Mouse (Mus musculus): ENCODE results near the gene Polr3b. TPM values are rescaled to one million over a fixed set of nuclear protein-coding genes. Genes with fewer than 3 reads are reported as not detected.

The Polr3b gene
- polyA plus RNA-seq, 1 experiment from 2014 or later, result 16.9 TPM

DNA sequence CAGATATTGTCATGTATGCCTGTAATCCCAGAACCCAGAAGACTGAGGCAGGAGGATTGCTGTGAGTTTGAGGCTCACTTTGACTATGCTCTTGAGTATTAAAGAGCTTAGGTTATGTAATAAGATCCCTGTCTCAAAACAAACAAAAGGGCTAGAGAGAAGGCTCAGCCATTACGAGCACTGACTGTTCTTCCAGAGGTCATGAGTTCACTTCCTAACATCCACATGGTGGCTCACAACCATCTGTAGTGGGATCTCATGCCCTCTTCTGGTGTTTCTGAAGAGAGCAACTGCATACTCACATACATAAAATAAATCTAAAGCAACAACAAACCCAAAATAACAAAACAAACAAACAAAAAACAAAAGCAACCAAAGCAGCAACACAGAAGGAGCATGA is 23.9 kb upstream of the Polr3b start:
- WGBS, result 49% methylated on average over 1 of the region's 1 CpGs
- DNase-seq (ENCODE audit: low spot score), result no peak

DNA sequence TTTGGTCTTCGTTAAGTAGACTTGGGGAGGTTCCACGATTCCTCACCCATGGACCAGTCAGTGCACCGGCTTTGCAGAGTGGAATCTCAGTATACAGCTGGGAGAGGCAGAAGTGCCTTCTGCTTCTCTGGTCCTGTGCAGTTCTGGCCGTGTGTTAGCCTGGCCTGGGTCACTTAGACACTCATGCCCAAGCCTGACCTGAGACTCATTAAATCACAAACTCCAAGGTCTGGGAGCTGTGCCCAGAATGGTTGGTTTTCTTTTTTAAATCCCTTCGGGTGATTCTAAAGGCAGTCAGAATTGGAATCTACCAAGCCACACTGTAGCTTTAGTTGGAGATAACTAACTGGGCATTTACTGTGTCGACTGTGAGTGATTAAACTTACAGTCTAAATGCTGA is 22.0 kb upstream of the Polr3b start:
- Histone ChIP-seq H3K27me3 (ENCODE audit: control insufficient read depth, insufficient read depth, low read length) (no peaks in the 10 kb centered on the region), H3K4me2 (ENCODE audit: low read depth, low read length, severe bottlenecking) (no peak overlapping the region), H3K4me3 (ENCODE audit: low read depth, low read length) (no peak overlapping the region), H3K9ac (ENCODE audit: low read length) (no peak overlapping the region), H3K4me1 (replicated peaks; ENCODE audit: control insufficient read depth, insufficient read depth, low read length) (no peaks in the 10 kb centered on the region), H3K36me3 (ENCODE audit: control insufficient read depth, insufficient read depth, low read length) (no peaks in the 10 kb centered on the region), H3K9me3 (ENCODE audit: control insufficient read depth, low read length) (no peaks in the 10 kb centered on the region), H3K27ac (ENCODE audit: low read depth, low read length) (no peak overlapping the region)
- no peak for ATAC-seq (replicated peaks; ENCODE audit: low FRiP score)
- WGBS, result 85% methylated on average over 6 of the region's 6 CpGs
- DNase-seq (ENCODE audit: low spot score), result no peak

More for the DNA sequence above, 23.9 kb upstream of the Polr3b start:
- no peak overlapping the region for H3K27ac ChIP-seq (ENCODE audit: low read depth, low read length)
- H3K27me3 ChIP-seq (ENCODE audit: control insufficient read depth, insufficient read depth, low read length), result no peaks in the 10 kb centered on the region
- no peak for ATAC-seq (replicated peaks; ENCODE audit: low FRiP score)
- H3K36me3 ChIP-seq (ENCODE audit: control insufficient read depth, insufficient read depth, low read length), result no peaks in the 10 kb centered on the region
- H3K4me3 ChIP-seq (ENCODE audit: low read depth, low read length), result no peak overlapping the region
- no peak overlapping the region for H3K9ac ChIP-seq (ENCODE audit: low read length)
- H3K9me3 ChIP-seq (ENCODE audit: control insufficient read depth, low read length), result no peaks in the 10 kb centered on the region
- no peaks in the 10 kb centered on the region for H3K4me1 ChIP-seq (replicated peaks; ENCODE audit: control insufficient read depth, insufficient read depth, low read length)
- H3K4me2 ChIP-seq (ENCODE audit: low read depth, low read length, severe bottlenecking), result no peak overlapping the region

DNA sequence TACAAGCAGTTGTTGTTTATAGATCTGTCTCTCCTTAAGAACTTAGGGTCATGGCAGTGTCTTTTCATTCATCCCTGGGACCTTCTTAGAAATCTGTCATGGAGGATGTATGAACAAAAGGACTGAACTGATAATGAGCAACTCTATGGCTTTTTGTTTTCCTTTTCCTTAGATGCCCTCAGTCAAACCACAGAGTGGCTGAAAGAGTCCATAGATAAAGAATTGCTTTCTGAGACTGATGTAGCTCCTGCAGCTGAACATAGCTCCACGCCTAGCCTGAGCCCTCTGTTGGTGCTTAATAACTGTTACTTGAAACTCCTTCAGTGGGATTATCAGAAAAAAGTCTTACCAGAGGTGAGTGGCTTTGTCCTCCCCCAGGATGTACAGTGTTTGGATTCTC is 17.8 kb upstream of the Polr3b start:
- no peak overlapping the region for H3K27ac ChIP-seq (ENCODE audit: low read depth, low read length)
- no peak for DNase-seq (ENCODE audit: low spot score)
- no peak overlapping the region for H3K4me3 ChIP-seq (ENCODE audit: low read depth, low read length)
- 55% methylated on average over 1 of the region's 1 CpGs for WGBS
- H3K36me3 ChIP-seq (ENCODE audit: control insufficient read depth, insufficient read depth, low read length), result no peaks in the 10 kb centered on the region
- no peak overlapping the region for H3K9ac ChIP-seq (ENCODE audit: low read length)
- no peaks in the 10 kb centered on the region for H3K27me3 ChIP-seq (ENCODE audit: control insufficient read depth, insufficient read depth, low read length)
- no peaks in the 10 kb centered on the region for H3K9me3 ChIP-seq (ENCODE audit: control insufficient read depth, low read length)
- no peak for ATAC-seq (replicated peaks; ENCODE audit: low FRiP score)
- no peaks in the 10 kb centered on the region for H3K4me1 ChIP-seq (replicated peaks; ENCODE audit: control insufficient read depth, insufficient read depth, low read length)
- H3K4me2 ChIP-seq (ENCODE audit: low read depth, low read length, severe bottlenecking), result no peak overlapping the region

DNA sequence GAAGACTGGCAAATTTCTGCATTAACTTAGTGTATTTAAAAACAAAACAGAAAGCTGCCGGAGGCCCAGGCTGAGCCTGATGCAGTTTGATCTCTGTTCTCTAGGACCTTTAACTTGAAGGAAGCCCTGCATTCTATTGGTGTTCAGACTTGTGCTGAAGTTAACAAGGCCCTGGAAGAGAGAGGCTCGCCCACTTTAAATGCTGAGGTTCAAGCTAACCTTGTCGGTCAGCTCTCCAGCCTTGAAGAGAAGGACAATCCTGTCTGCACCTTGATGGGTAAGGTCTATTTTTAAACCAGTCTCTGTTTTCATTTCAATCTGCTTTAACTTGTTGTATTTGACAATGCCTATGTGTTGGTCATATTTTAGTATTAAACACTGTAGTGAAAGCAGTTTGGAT is 13.7 kb upstream of the Polr3b start:
- WGBS, result 89% methylated on average over 3 of the region's 3 CpGs

DNA sequence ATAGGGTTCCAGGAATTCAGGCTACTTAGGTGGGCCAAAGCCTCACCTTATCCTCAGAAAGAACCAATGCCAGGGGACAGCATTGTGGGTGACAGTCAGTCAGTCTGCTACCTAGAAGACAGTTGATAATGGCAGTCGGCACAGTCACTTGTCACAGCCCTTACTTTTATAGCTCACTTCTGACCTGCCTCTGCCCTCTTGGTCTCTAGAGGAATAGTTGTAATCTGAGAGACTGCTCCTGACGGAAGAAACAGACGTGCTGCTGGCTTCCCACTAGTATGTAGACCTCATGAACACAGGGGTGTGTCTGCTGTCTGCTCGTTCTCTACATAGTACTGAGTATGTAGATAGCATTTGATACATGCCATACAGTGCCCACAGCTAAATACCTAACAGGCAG is 11.8 kb upstream of the Polr3b start:
- Histone ChIP-seq H3K27me3 (ENCODE audit: control insufficient read depth, insufficient read depth, low read length) (no peaks in the 10 kb centered on the region), H3K4me3 (ENCODE audit: low read depth, low read length) (no peak overlapping the region), H3K4me1 (replicated peaks; ENCODE audit: control insufficient read depth, insufficient read depth, low read length) (no peaks in the 10 kb centered on the region; the same call in 1 of the 2 replicates), H3K27ac (ENCODE audit: low read depth, low read length) (no peak overlapping the region), H3K4me2 (ENCODE audit: low read depth, low read length, severe bottlenecking) (no peak overlapping the region), H3K9ac (ENCODE audit: low read length) (no peak overlapping the region), H3K36me3 (ENCODE audit: control insufficient read depth, insufficient read depth, low read length) (no peaks in the 10 kb centered on the region), H3K9me3 (ENCODE audit: control insufficient read depth, low read length) (no peaks in the 10 kb centered on the region)
- ATAC-seq (replicated peaks; ENCODE audit: low FRiP score) (no peak), DNase-seq (ENCODE audit: low spot score) (no peak)
- 78% methylated on average over 4 of the region's 4 CpGs for WGBS

More for the DNA sequence above, 13.7 kb upstream of the Polr3b start:
- no peak overlapping the region for H3K27ac ChIP-seq (ENCODE audit: low read depth, low read length)
- DNase-seq (ENCODE audit: low spot score) (no peak), ATAC-seq (replicated peaks; ENCODE audit: low FRiP score) (no peak)
- H3K4me2 ChIP-seq (ENCODE audit: low read depth, low read length, severe bottlenecking), result no peak overlapping the region
- H3K36me3 ChIP-seq (ENCODE audit: control insufficient read depth, insufficient read depth, low read length), result no peaks in the 10 kb centered on the region
- H3K4me3 ChIP-seq (ENCODE audit: low read depth, low read length), result no peak overlapping the region
- no peaks in the 10 kb centered on the region for H3K27me3 ChIP-seq (ENCODE audit: control insufficient read depth, insufficient read depth, low read length)
- H3K4me1 ChIP-seq (replicated peaks; ENCODE audit: control insufficient read depth, insufficient read depth, low read length), result no peaks in the 10 kb centered on the region; the same call in 1 of the 2 replicates
- no peaks in the 10 kb centered on the region for H3K9me3 ChIP-seq (ENCODE audit: control insufficient read depth, low read length)
- no peak overlapping the region for H3K9ac ChIP-seq (ENCODE audit: low read length)

DNA sequence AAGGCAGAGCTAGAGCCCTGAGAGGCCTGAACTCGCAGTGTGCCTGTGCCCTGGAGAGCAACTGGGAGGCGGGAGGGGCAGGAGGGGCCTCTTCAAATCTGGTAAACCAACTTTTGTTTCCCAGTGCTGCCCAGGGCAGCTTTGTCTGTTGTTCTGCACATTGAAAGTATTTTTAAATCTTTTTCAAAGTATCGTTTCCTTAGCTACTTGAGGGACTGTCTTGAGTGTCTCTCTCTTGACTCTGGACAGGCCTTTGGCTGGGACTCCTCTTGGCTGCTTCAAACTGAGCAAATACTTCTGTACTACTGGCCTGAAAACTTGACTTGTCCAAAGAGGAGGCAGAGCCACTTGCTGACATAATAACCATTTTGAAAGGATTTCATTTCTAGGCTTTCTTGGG is 11.3 kb upstream of the Polr3b start:
- Histone ChIP-seq H3K9me3 (ENCODE audit: control insufficient read depth, low read length) (no peaks in the 10 kb centered on the region), H3K36me3 (ENCODE audit: control insufficient read depth, insufficient read depth, low read length) (no peaks in the 10 kb centered on the region), H3K4me2 (ENCODE audit: low read depth, low read length, severe bottlenecking) (no peak overlapping the region), H3K4me1 (replicated peaks; ENCODE audit: control insufficient read depth, insufficient read depth, low read length) (no peaks in the 10 kb centered on the region; the same call in 1 of the 2 replicates), H3K27me3 (ENCODE audit: control insufficient read depth, insufficient read depth, low read length) (no peaks in the 10 kb centered on the region), H3K9ac (ENCODE audit: low read length) (no peak overlapping the region), H3K4me3 (ENCODE audit: low read depth, low read length) (no peak overlapping the region), H3K27ac (ENCODE audit: low read depth, low read length) (no peak overlapping the region)
- no peak for DNase-seq (ENCODE audit: low spot score)
- no peak for ATAC-seq (replicated peaks; ENCODE audit: low FRiP score)
- WGBS, result 72% methylated on average over 3 of the region's 3 CpGs

DNA sequence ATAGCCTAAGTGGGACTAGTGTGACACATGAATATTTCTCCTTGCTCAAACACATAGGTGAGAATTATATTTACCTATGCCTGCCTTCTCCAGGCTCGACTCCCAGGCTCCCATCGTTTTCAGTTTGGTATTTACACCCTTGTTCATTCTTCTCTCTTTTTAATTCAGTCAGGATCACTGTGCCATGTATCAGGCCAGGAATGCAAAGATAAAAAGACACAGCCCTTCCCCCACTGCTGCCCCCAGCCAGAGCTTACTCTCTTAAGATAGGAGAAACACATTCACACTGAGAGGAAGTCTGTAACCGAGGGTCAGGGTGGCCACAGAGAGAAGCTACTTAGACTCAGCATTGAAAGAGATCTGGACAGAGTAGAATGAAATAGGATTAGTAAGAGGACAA is 10.4 kb upstream of the Polr3b start:
- Histone ChIP-seq H3K4me2 (ENCODE audit: low read depth, low read length, severe bottlenecking) (no peak overlapping the region), H3K4me1 (replicated peaks; ENCODE audit: control insufficient read depth, insufficient read depth, low read length) (no peaks in the 10 kb centered on the region; the same call in 1 of the 2 replicates), H3K27me3 (ENCODE audit: control insufficient read depth, insufficient read depth, low read length) (no peaks in the 10 kb centered on the region)

DNA sequence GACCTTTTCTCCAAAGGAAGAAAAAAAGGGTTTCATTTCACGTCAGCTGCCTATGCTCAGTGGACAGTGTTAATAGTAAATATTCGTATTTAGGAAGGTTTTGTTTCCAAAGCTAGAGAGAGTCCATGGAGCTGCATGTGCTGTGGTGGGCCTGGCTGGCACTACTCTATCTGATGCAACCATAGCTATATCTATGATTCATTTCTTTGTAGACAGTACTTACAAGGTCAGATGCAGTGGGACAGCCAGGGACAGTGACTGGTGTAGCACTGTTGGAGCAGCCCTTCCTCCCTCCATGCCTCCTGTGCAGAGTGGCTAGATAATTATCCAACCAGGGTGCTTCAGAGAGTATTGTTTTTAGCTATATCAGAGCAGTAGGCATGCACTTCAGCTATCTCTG is 9.8 kb upstream of the Polr3b start:
- H3K4me3 ChIP-seq (ENCODE audit: low read depth, low read length), result no peak overlapping the region
- H3K27me3 ChIP-seq (ENCODE audit: control insufficient read depth, insufficient read depth, low read length), result no peaks in the 10 kb centered on the region
- H3K27ac ChIP-seq (ENCODE audit: low read depth, low read length), result no peak overlapping the region
- 76% methylated on average over 2 of the region's 2 CpGs for WGBS
- H3K9me3 ChIP-seq (ENCODE audit: control insufficient read depth, low read length), result no peaks in the 10 kb centered on the region
- no peak for DNase-seq (ENCODE audit: low spot score)
- no peak overlapping the region for H3K9ac ChIP-seq (ENCODE audit: low read length)
- H3K4me2 ChIP-seq (ENCODE audit: low read depth, low read length, severe bottlenecking), result no peak overlapping the region
- no peak for ATAC-seq (replicated peaks; ENCODE audit: low FRiP score)
- no peaks in the 10 kb centered on the region; the same call in 1 of the 2 replicates for H3K4me1 ChIP-seq (replicated peaks; ENCODE audit: control insufficient read depth, insufficient read depth, low read length)
- no peaks in the 10 kb centered on the region for H3K36me3 ChIP-seq (ENCODE audit: control insufficient read depth, insufficient read depth, low read length)

More for the DNA sequence above, 10.4 kb upstream of the Polr3b start:
- DNase-seq (ENCODE audit: low spot score) (no peak), ATAC-seq (replicated peaks; ENCODE audit: low FRiP score) (no peak)
- H3K4me3 ChIP-seq (ENCODE audit: low read depth, low read length), result no peak overlapping the region
- H3K27ac ChIP-seq (ENCODE audit: low read depth, low read length), result no peak overlapping the region
- H3K9me3 ChIP-seq (ENCODE audit: control insufficient read depth, low read length), result no peaks in the 10 kb centered on the region
- H3K9ac ChIP-seq (ENCODE audit: low read length), result no peak overlapping the region
- 55% methylated on average over 3 of the region's 3 CpGs for WGBS
- no peaks in the 10 kb centered on the region for H3K36me3 ChIP-seq (ENCODE audit: control insufficient read depth, insufficient read depth, low read length)

DNA sequence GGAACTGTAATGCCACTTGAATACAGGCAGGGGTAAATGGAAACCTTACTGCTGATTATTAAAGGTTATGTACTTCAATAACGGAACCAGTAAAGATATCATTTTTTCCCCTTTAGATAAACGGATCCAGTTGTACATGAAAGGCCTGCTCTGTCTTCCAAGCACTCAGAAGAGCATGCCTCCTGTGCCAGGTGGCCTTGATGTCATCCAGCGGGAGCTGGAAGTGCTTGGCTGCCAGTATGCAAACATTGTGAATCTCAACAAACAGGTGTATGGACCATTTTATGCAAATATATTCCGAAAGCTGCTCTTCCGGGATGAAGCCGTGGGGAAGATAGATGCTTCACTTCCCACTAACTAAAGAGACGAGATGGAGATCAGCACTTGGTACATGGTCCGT is 8.7 kb upstream of the Polr3b start:
- Histone ChIP-seq H3K4me1 (replicated peaks; ENCODE audit: control insufficient read depth, insufficient read depth, low read length) (no peaks in the 10 kb centered on the region; the same call in 1 of the 2 replicates), H3K27ac (ENCODE audit: low read depth, low read length) (no peak overlapping the region), H3K36me3 (ENCODE audit: control insufficient read depth, insufficient read depth, low read length) (no peaks in the 10 kb centered on the region), H3K4me2 (ENCODE audit: low read depth, low read length, severe bottlenecking) (no peak overlapping the region), H3K9me3 (ENCODE audit: control insufficient read depth, low read length) (no peaks in the 10 kb centered on the region), H3K9ac (ENCODE audit: low read length) (no peak overlapping the region), H3K27me3 (ENCODE audit: control insufficient read depth, insufficient read depth, low read length) (no peaks in the 10 kb centered on the region), H3K4me3 (ENCODE audit: low read depth, low read length) (no peak overlapping the region)
- DNase-seq (ENCODE audit: low spot score) (no peak), ATAC-seq (replicated peaks; ENCODE audit: low FRiP score) (no peak)
- 87% methylated on average over 8 of the region's 8 CpGs for WGBS
